In genomic region chr1:69241502-69242214, GRCm38 (mm10) we compare ENCODE assay signal across 8 mouse cellular contexts.
A peak's percentile ranks its signal among the peaks of the same experiment; 100 is the strongest.
DNase-seq lines count a peak whose midpoint lies in the region; ATAC-seq and TF ChIP-seq lines count a peak whose summit lies in the region.

No protein-coding gene starts in this region.

- no peaks in the 10 kb centered on the region for H3K36me3 ChIP-seq in hindbrain, embryonic 16.5 days (ENCODE audit: control insufficient read depth, insufficient read depth, low read length)

- H3K4me1 ChIP-seq in cerebellum, adult 2 months (ENCODE audit: control insufficient read depth, insufficient read depth, low read length) = no peaks in the 10 kb centered on the region
- H3K4me1 ChIP-seq in hindbrain, embryonic 16.5 days (ENCODE audit: control insufficient read depth, insufficient read depth, low read depth, low read length) = peaks cover 2% of the 10 kb centered on the region; the same call in 1 of the 2 replicates

- no peaks in the 10 kb centered on the region for H3K9me3 ChIP-seq in hindbrain, embryonic 16.5 days (ENCODE audit: control insufficient read depth, low read length)

- ATAC-seq in frontal cortex, adult (ENCODE audit: low TSS enrichment) = peak; percentile 96
- ATAC-seq in hindbrain, embryonic 16.5 days = peak; percentile 96
- no peak for ATAC-seq in erythroid progenitor cell, adult 5-6 weeks (replicated peaks; ENCODE audit: low FRiP score, poor library complexity, severe bottlenecking)

- peak overlapping the region; percentile 49 for H3K4me3 ChIP-seq in cerebellum, adult 2 months (replicated peaks; ENCODE audit: insufficient read depth, low read depth, low read length)
- peak overlapping the region; percentile 36 for H3K4me3 ChIP-seq in hindbrain, embryonic 16.5 days (ENCODE audit: low read length)

- TF ChIP-seq POLR2A in cerebellum, adult 2 months (IDR thresholded peaks at IDR 0.05; ENCODE audit: borderline replicate concordance, insufficient read depth, low read length) = no peak

- H3K9ac ChIP-seq in hindbrain, embryonic 16.5 days (ENCODE audit: low read depth, low read length) = peak overlapping the region; percentile 47

- H3K27ac ChIP-seq in cerebellum, adult 2 months (ENCODE audit: insufficient read depth, low read length) = no peak overlapping the region
- 0 out of 2 replicates have a peak overlapping the region, but pooled peaks have one; percentile 5 for H3K27ac ChIP-seq in hindbrain, embryonic 16.5 days (ENCODE audit: low read depth, low read length)

- peak; percentile 84 for DNase-seq in Muller cell, postnatal 12 days (ENCODE audit: inconsistent ontology term)
- peak; percentile 26 to 53 for DNase-seq in cerebellum, adult 2 months
- DNase-seq in layer of hippocampus, postnatal 36 days = peak; percentile 53 to 66
- peak; percentile 49 for DNase-seq in lung, postnatal 14 days
- peak; percentile 82 for DNase-seq in retina, postnatal 1 day

- peak; percentile 88 for TF ChIP-seq CTCF in cerebellum, adult 2 months (IDR thresholded peaks at IDR 0.05; ENCODE audit: borderline replicate concordance, insufficient read depth, low read depth, low read length)

- 13% methylated on average over 11 of the region's 11 CpGs for WGBS in cerebellum, adult 2 months
- WGBS in hindbrain, embryonic 16.5 days = 13% methylated on average over 11 of the region's 11 CpGs

- H3K27me3 ChIP-seq in cerebellum, adult 2 months (ENCODE audit: control insufficient read depth, insufficient read depth, low read length) = no peaks in the 10 kb centered on the region
- no peaks in the 10 kb centered on the region for H3K27me3 ChIP-seq in hindbrain, embryonic 16.5 days (replicated peaks; ENCODE audit: control insufficient read depth, insufficient read depth, low read length)

- H3K4me2 ChIP-seq in hindbrain, embryonic 16.5 days (ENCODE audit: low read length) = peak overlapping the region; percentile 59
